Mouse (Mus musculus) kidney, postnatal 4 days (tissue): Measurements from ENCODE around the gene Gipc1.

ENCODE experiments used
- DNase-seq, 2 experiments: peaks; one replicate each; pipeline ENCODE4 v3.0.0; 2021; ENCODE audit warnings: mixed read lengths in 2 of 2

Gene Gipc1

GRCm38 (mm10) chr8:83649699-83650098 is 2.8 kb upstream of the Gipc1 start:
- no peak for DNase-seq

DNA sequence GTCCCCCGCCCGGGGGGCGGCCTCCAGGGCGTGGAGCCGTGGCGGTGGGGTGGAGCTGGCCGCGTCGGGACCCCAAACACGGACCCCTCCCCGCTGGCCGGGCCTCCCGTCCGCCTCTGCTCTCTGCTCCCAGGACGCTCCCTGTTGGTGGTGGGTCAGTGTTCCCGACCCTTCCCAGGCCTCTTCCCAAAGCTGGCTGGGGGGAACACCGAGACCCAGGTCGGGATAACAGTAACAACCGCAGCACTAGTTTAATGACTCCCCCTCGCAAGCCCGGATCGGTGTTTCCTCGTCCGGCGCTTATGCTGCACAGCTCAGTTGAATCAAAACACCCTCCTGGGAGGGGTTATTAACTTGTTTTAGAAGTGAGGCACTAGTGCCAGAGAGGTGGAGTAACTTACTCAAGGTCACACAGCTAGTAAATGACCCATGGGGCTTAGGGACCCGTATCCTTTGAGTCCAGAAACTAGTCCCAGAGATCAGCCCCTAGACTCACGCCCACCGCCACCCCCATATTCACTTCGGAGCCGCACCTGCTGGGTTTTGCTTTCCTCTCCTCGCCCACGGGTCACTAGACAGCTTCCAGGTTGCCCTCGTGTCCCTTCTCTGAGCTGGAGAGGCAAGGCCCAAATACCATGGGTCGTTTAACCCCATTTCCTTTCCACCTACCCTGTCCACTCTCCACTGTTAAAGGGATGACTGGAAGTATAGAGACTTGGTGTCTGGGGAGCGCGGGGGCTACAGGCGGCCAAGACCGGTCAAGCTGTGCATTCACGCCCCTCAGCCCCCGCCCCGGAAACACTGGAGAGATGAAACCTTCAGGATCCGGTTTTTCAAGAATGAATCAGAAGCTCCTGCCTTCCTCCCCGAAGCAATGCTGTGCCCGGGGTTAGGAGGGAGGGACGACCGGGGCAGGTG is 526 bp downstream of the Gipc1 start:
- DNase-seq: peak; percentile 63 to 77

DNA sequence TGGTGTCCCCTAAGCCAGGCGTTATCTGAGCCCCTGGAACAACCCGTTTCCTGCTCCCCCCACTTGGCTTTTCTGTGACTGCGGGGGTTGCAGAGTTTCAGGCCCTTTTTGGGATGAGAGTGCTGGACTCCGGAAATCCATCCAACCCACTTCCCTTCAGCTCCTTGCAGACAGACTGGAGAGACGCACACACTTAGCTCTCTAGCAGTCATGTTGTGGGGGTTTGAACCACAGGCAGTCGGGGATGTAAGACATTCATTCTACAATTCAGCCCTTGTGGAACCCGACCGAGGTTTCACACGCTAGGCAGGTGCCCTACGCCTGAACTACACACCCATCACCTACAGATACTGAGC is 1.2 kb downstream of the Gipc1 start:
- DNase-seq: no peak

GRCm38 (mm10) chr8:83654725-83655124 is 2.2 kb downstream of the Gipc1 start:
- DNase-seq: no peak

GRCm38 (mm10) chr8:83656043-83656442 is 3.6 kb downstream of the Gipc1 start:
- DNase-seq: no peak

- DNase-seq: peak in 1 of 2 experiments; percentile 55
Observed at GRCm38 (mm10) chr8:83656484-83657246, 4.2 kb downstream of the Gipc1 start.

GRCm38 (mm10) chr8:83660545-83660944 is 8.1 kb downstream of the Gipc1 start:
- peak in 1 of 2 experiments; percentile 47 for DNase-seq

GRCm38 (mm10) chr8:83660995-83661680 is 8.7 kb downstream of the Gipc1 start:
- DNase-seq: peak; percentile 61 to 73

- DNase-seq: peak; percentile 98
Observed at GRCm38 (mm10) chr8:83662421-83662826, 9.9 kb downstream of the Gipc1 start.

GRCm38 (mm10) chr8:83664096-83664495 is 11.6 kb downstream of the Gipc1 start:
- DNase-seq: no peak

GRCm38 (mm10) chr8:83664931-83665625 is 12.6 kb downstream of the Gipc1 start:
- DNase-seq: peak; percentile 83 to 87

GRCm38 (mm10) chr8:83665969-83666865 is 13.7 kb downstream of the Gipc1 start, which contains the start of gene Ptger1:
Ptger1 (plus strand) TSS chr8:83666678.
- DNase-seq: peak; percentile 73 to 81

DNA sequence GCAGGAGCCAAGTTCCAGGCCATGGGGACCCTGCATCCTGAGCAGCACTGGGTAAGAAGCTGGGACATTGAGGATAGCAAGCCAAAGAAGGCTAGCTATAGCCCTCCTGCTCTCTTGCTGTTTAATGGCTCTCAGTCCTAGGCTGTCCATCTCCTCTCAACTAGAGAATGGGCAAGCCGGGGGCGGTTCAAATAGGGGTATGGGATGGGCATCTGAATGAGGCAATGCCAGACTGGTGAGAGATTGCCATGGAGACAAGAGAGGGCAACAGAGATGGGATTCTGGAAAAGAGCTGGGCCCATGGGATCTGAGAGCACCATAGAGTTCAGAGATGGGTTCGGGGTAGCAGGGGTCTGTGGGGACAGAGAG is 14.4 kb downstream of the Gipc1 start:
- DNase-seq: no peak

- no peak for DNase-seq
Observed at GRCm38 (mm10) chr8:83667526-83667925, 15.0 kb downstream of the Gipc1 start.

GRCm38 (mm10) chr8:83668010-83668916 is 15.8 kb downstream of the Gipc1 start:
- peak; percentile 85 to 90 for DNase-seq

GRCm38 (mm10) chr8:83669013-83669412 is 16.5 kb downstream of the Gipc1 start:
- peak in 1 of 2 experiments; percentile 43 for DNase-seq

DNA sequence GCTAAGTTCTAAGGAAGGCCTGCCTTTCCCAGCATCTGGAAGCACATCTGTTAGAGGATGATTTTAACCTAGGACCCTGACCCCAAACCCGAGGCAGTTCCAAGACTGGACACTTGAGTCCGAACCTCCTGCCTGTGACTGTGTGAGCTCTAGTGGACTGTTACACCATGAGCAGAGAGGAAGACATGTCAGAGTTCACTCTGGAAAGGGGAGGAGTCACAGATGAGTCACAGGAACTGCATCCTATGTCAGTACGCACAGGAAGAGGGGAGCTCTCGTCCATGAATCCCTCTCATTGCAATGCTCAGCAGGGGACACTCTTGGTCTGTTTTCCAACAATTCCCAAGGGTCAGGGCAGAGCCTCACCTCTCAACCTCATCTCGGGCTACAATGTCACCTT is 20.5 kb downstream of the Gipc1 start:
- DNase-seq: no peak

DNA sequence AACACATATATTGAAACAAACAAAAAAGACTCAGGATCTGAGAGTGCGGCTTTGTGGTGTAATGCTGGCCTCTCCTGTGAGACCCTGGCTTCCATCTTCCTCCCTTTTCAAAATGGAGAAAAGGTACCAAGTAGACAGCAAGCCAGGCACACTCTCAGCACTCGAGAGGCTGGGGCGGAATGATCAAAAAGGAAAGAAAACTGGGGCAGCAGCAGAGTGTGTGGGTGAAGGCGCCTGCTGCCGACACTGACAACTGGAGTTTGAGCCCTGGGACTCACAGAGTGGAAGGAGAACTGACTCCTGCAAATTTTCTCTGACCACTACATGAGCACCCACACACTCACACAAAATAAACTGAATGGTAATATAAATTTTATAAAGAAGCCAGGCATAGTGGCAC is 22.0 kb downstream of the Gipc1 start:
- no peak for DNase-seq

DNA sequence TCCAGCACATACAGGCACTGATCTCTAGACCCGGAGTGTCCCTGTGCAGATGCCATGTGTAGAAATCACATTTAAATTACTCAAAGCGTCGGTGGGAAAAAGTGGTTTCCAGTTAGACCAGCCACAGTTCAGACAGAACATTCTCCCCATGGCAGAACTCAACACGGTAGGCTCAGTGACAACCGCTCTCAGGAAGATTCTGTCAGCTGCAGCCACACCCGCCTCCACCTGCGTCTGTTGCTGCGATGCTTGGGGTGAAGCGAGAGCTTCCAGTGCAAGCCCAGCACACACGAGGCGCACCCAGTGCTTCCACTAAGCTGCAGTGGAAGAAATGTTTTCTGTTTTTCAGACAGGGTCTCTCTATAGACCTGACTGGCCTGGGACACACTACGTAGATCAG is 27.4 kb downstream of the Gipc1 start:
- DNase-seq: no peak

GRCm38 (mm10) chr8:83680603-83681002 is 28.1 kb downstream of the Gipc1 start:
- peak in 1 of 2 experiments; percentile 46 for DNase-seq
